Mouse (Mus musculus): ENCODE data around the gene Aox1.

Gene Aox1

DNA sequence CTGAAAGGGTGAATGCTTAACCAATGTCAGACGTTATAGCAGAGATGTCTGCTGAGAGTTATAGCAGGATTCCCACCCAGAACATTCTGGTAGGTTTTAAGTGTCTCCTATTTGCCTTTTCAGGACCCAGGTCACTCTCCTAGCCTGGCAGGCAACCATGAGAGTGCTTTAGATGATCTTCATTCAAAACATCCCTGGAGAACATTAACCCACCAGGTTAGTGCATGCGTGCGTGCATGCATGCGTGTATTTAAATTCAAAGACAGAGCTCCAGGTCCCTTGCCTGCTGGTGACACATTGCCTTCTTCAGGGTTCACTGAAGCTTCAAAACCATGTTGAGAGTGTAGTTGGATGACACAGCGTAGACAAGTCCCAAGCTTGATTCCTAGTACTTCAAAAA is 35.4 kb downstream of the Aox1 start:
- no peak for DNase-seq (ENCODE audit: low spot score in 2 of 2)

DNA sequence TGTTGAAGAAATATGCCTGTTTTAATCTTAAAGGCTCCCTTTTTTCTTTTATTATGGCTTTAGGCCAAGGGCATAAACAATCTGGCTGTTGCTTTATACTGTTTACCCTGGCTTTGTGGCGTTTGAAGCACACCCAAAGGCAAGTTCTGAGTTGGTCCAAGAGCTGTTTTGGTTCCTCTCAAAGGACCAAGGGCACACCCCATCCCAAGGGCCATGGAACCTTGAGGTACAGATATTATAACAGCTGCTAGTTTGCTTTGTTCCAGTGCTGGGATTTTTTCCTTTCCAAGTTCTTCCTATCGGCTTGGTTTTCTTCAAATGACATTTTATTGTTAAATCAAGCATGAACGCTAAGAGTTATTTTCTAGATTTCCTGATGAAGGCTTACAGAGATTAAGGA is 35.9 kb downstream of the Aox1 start:
- DNase-seq (ENCODE audit: low spot score in 2 of 2) = no peak

DNA sequence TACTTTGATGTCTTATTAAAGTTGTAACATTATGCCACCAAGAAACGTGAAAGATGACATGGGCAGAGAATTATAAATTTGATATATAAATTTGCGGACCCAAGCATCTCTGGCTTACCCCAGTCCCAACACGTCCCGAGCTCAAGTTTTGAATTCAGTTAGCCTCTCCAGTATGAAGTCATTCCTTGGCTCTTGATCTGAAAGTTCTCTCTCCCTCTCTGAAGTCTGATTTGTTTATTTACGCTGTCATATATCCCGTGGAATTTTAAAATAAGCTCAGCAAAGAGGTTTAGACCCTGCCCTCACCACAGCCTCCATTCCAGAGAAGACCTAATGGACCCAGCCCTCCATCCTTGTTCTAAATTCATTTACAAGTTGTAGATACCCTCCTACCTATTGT is 39.5 kb downstream of the Aox1 start:
- no peak for DNase-seq (ENCODE audit: low spot score in 2 of 2)

DNA sequence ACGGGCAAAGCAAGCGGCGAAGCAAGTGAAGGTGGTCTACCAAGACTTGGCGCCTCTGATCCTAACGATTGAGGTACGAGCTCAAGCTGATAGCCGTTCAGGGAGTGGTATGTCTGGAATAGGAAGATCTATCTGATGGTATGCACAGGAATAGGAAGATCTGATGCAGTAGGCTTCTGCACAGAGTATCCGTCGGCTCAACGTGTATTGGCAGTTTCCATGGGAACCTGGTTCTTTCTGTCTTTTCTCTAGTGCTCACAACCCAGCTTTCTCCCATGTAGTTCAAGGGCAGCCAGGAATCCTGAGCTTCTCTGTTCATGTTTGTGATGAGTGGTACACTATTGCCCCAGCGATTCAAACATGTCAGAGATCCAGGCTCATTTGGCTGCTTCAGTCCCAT is 40.4 kb downstream of the Aox1 start:
- DNase-seq (ENCODE audit: low spot score in 2 of 2) = no peak

DNA sequence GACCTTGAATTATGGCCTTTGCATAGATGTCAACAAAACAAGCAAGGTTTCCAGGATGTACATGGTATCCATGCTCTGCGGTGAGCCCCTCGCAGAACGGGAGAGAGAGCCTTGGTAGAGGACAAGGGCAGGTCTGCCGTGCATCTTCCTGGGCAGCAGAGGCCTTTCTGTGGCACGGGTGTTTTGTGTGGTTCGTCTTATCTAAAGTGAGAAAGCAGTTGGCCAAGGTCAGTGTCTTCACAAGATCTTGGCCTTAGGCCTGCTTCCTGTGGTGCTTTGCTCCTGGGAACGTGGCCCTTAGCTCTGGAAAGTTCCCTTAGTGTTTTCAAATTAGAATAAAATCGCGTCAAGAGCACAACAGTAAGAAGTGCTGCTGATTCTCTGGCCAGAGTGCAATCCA is 41.3 kb downstream of the Aox1 start:
- DNase-seq (ENCODE audit: low spot score in 2 of 2) = no peak

DNA sequence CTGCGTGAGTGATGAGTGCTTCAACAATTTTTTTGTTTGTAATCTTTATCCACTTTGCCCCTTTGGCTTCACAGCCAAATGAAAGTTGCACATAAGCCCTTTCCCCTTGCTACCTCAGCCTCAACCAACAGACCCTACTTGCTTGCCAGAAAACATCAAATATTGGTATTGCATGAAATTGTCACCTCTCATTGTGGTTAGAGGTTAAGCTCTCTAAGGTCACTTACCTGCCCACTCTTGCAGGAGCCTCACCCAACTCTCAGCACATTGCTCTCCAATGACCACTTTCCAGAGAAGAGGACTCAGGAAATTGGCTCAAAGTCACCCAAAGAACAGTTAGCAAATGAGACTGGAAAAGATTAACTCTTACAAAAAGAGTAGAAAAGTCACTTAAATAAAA is 41.8 kb downstream of the Aox1 start:
- DNase-seq (ENCODE audit: low spot score in 2 of 2) = no peak

DNA sequence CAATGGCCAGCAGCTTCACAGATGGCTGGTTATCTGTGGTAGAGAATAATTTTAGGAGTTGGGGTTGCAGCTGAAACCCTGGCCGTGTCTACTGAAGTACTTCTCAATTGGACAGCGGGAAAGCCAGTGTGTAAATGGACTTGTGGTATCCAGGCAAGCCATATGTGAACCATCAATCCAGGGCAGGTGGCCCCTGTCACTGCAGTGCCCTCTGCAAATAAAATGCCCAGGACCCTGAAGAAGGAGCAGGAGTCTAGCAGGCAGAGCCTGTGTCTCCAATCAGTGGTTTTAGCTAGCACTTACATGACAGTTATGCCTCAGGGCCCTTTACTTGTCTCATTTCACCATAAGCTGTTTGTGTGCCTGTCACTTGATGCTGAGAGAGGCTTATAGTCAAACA is 42.7 kb downstream of the Aox1 start:
- no peak for DNase-seq (ENCODE audit: low spot score in 2 of 2)

DNA sequence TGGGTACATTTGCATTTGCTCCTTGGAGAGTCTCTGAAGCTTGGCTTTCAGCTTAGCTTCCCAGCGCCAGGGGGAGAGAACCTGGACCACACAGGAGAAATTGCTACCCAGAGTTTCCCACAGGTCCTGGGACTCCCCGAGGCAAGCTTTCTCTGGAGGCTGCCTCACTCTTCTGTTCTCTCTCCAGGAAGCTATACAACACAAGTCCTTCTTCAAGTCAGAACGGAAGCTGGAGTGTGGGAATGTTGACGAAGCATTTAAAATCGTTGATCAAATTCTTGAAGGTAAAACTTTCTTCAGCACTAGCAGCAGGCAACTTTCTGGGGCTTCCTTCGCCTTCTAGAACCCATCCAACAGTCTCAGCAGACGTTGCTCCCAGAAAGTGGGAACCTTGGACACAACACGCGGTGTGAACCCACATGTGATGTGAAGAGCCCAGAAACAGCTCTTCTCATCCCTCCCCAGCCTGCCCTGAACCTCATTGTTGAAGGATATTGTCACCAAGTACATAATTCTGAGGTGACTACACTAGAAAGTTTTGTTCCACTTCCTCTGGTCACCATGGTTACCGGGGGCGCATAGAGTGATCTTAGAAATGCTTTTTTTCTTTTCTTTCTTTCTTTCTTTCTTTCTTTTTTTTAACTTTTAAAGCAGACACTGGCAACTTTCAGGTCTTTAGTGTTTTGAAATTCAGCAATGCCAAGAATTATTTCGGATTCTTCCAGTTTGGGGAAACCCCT is 43.4 kb downstream of the Aox1 start:
- DNase-seq (ENCODE audit: low spot score in 2 of 2) = no peak

DNA sequence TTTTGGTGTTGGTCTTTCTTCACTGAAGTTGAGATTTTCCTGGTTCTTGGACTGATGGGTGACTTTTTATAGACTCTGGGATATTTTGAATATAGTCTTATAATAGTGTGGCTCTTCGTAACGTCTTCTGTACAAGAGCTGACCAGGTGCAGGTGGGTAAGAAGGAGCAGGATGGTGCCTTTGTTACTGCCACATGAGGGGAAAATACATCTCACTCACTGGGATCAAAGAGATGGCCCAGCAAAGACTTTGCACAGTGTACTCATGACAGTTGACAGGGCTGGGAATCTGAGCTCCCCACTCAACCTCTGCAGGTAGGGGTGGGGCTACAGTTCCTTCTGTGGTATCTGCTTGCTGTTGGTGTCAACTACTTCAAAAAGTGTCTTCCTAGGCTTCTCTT is 44.5 kb downstream of the Aox1 start:
- DNase-seq (ENCODE audit: low spot score in 2 of 2) = no peak

DNA sequence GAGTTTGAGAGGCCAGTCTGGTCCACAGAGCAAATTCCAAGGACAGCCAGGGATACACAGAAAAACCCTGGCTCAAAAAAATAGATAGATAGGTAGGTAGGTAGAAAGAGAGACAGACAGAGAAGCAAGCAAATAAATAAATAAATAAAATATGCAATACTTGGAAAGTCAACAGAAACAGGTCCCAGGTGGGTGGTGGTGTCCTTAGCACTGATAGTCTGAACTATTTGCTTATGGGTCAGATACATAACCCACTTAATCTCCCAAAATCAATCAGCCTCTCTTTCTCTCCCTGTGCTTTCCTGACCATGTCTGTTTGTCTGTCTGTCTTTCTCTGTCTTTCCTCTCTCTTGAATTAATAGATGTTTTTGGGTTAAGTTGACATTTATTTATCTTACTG is 48.2 kb downstream of the Aox1 start:
- DNase-seq (ENCODE audit: low spot score in 2 of 2) = no peak

DNA sequence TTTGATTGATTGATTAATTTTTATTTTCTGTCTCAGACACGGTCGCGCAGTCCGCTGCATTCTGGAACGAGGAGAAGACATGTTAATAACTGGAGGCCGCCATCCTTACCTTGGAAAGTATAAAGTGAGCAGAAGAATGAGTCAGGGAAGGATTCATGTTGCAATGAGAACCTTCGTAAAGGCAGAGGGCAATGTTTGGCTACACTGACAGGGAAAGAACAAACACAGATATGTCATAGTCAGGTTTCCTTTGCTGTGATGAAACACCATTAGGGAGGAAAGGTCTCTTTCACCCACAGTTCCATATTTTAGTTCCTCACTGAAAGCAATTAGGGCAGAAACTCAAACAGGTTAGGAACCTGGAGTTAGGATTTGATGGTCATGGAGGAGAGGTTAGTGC is 48.7 kb downstream of the Aox1 start:
- no peak for DNase-seq (ENCODE audit: low spot score in 2 of 2)

DNA sequence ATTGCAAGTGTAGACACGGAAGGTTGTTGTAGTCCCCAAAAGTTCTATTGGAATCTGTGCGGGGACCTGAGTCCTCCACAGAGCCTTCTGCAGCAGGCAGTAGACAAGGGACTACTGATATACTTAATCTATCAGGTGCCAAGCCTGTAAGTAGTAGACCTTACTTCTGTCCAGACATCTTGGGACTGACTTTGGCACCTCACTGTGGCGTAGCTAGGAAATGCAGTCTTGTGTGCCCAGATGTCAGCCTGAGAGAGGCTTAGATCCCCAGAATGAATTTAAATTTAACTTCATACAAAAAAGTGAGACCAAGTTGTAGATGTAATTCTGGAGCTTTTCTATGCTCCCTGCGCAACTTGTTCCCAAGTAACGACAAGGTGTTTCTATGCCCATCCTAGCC is 50.0 kb downstream of the Aox1 start:
- DNase-seq (ENCODE audit: low spot score in 2 of 2) = no peak

DNA sequence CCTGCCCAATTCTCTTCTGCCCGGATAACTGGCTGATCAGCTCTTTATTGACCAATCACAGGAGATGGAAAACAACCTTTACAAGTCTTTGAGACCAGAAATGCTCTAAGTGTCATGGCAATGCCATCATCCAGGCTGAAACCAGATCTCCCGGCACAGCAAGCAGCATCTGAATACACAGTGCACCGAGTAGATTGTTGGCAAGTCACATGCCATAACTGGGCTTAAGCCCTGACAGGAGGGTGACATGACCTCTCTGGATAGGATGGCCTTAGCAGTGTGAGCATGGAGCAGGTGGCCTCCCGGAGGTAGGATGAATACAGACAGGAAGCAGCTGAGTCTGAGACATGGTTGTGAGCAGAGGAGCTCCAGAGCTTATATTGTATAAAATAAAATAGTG is 50.7 kb downstream of the Aox1 start:
- DNase-seq (ENCODE audit: low spot score in 2 of 2) = no peak

DNA sequence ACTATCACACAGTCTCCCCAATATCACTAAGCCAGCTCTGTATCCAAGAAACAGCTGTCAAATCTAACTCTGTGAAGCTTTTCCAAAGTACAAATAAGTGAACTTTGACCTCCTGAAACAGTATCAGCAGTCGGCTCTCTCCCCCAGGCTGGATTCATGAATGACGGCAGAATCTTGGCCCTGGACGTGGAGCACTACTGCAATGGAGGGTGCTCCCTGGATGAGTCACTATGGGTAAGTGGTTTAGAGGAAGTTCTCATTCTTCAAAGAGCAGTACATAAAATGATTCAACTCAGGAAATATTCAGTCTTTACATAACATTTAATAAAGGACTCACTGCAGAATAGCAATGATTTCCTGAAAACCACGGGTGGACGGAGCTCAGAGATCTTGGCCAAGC is 51.6 kb downstream of the Aox1 start:
- DNase-seq (ENCODE audit: low spot score in 2 of 2) = no peak

DNA sequence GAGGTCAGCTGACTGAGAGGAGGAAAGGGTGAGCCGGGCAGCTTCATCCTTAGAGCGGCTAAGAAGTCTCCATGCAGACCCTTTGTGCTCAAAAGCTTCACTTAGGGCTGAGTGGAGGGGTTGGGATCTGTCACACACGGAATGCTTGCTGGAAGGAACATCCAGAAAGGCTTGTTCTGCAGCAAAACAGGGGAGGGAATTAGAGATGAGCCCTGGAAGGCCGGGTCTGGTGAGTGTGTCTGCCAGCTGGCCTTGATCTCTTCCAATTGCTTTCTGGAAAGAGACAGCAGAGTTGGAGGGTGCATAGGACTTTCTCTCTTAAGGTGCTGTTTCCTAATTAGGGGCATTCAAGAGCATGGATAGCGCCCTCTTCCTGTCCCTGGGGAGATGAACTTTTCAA is 59.6 kb downstream of the Aox1 start:
- DNase-seq (ENCODE audit: low spot score in 2 of 2) = no peak

DNA sequence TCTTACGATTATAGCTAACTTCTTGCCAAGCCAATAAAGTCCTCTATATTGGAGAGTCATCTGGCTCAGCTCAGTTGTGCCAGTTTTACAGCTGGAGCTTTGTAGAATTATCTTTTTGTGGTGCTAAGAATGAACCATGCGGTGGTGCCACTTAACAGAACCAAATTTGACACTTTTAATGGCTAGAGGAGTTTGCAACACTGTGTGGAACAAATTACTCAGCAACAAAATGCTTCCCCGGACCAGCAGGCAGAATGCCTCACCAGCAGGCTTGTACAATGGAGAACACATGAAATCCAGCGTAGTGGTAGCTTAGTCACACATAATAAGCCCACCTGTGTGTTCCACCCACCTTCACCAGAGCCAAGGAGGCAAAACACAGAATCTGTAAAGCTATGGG is 60.5 kb downstream of the Aox1 start:
- DNase-seq (ENCODE audit: low spot score in 2 of 2) = no peak

DNA sequence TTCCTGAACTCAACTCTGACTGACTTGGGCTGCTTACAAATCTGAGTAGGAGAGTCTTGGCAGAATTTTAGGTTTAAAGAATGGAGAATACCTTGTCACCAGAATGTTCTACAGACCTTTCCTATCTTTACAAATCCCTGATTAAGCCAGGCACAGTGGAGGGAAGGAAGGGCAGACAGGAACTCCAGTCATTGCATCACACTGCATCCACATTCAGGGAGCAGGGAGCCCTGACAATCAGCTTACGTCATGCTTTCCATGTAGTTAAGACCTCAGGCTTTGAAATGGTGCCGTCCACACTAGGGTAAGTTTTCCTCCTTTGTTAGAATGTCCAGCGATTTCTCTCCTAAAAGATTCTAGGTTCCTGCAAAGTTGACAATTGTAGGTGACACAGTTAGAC is 61.5 kb downstream of the Aox1 start:
- no peak for DNase-seq (ENCODE audit: low spot score in 2 of 2)

DNA sequence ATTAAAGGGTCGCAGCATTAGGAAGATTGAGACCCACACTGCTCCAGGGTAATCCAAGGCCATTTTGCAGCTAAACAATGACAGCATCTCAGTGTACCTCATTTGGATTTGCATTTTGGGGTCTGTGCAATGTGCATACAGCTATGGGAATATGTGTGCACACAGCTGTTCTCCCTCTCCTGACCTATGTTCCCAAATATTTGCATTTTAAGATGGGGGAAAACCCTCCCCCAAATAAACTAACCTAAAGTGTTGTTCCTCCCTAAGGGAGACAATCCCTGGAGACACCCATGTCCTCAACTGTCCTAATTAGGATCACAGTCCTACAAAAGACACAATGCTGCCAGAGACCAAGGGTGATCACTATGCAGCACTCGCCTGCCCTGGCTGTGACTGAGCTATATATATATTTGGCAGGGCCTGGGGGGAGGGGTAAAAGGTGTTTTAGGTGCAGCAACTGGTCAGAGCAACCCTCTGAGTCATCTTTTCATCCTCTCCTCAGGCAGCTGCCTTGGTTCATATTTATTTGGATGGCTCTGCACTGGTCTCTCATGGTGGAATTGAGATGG is 62.3 kb downstream of the Aox1 start:
- no peak for DNase-seq (ENCODE audit: low spot score in 2 of 2)

DNA sequence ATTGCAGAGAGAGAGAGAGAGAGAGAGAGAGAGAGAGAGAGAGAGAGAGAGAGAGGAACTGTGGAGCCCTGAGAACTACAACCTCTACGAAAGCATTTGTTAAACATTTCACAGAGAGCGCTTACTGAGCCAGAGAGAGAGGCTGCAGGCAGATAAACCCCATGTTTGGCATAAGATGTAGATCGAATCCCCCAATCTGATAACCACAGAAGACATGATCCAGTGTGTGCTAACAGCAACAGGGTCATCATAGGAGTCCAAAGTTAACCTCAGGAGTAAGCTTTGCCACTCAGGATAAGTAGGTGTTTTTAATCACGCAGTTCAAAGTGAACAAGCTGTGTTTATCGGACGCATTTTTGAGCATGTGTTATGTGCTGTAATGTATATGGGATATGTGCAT is 67.6 kb downstream of the Aox1 start:
- no peak for DNase-seq (ENCODE audit: low spot score in 2 of 2)

DNA sequence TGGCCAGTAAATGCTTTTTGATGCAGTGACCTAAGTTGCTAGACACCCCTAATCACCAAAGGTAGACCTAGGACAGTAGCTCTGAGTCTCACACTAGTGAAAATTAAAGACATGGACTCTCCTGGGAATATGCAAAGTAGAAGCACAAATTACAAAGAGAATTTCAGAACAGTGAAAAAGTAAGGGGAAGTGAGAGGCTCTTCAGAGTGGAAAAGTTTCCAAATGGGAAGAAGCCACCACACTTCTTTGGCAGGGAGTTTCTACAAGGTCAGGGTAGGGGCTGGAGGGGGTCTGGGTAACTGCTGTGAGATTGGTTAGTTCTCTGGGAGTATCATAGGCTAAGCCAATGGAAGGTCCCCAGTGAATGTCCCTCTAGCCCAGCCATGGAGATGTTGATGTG is 69.4 kb downstream of the Aox1 start:
- no peak for DNase-seq (ENCODE audit: low spot score in 2 of 2)

DNA sequence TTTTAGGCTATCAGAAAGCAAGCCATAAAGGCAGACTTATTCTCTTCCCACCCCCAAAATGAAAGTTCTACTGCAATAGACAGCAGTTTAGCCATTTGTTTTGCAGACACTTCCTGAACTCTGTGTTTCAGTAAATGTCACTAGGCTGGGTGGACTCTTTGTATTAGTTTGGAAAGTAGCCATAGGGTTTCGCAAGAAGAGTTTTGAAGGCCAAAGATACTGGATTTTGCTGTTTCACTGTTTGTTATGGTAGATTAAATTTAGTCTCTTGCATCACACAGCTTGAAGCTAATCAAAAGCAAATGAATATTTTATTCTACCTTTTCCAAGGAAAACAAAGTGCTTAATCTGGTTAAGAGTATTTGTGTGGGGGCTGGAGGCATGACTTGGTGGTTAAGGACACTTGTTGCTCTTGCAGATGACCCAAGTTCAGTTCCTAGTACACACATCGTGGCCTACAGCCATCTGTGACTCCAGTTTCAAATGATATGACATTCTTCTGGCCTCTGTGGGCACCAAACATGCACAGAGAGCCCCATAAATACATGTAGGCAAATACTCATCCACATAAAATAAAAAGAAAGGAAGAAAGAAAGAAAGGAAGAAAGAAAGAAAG is 71.9 kb downstream of the Aox1 start:
- no peak for DNase-seq (ENCODE audit: low spot score in 2 of 2)

DNA sequence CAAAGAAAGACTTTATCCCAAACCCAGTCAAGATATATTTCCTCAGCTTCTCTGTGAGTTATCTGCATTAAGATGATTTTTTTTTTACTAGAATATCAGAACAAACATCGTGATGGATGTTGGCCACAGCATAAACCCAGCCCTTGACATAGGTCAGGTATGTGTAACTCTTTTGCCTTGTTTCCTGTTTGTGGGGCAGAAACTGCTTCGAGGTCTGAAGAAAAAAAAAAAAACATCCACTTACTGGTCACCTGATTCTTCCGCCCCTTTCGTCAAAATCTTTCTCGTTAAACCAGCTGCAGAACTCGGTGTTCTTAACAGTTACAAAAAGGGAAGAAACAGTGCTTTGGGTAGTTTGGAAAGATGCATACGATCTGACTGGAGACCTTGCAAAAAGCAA is 72.8 kb downstream of the Aox1 start:
- no peak for DNase-seq (ENCODE audit: low spot score in 2 of 2)

DNA sequence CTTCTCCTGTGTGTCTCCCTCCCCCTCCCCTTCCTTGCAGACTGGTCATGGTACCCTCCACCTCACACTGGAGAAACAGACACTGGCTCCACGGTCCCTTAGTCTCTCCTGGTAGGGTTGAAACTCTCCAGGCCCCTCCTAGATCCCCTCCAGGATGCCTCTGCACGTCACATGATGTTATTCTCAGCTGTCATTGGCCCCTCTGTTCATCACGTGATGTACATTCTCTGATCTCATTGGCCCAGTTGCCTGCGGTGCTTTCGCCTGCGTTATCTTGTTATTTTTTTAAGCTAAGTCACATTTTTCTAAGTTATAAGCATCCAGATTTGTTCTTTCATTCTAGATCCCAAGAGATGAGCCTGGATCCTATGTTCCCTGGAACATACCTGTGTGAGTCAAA is 76.0 kb downstream of the Aox1 start:
- DNase-seq (ENCODE audit: low spot score in 2 of 2) = no peak

DNA sequence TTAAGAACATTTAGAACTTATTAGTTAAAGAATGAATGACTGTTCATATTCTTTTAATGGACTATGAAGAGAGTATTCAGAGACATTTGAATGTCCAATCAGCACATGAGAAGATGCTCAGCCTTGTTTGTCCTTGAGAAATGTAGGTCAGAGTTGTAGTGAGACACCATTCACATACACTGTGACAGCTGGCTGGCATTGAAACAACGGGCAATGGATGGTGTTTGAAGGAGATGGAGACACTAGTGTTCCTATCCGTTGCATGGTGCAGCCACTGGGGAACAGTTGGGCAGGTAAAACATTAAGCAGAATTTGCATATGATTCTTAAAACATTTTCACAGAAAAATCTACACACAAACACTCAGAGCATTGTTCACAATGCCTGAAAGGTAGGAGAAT is 77.3 kb downstream of the Aox1 start:
- no peak for DNase-seq (ENCODE audit: low spot score in 2 of 2)

Measured in cerebellum, postnatal 4 days (tissue).